Mouse (Mus musculus) kidney, adult 9 months (tissue): ENCODE measurements around the gene Parvb.
A peak's percentile ranks its signal among the peaks of the same experiment; 100 is the strongest.

Experiments used
- DNase-seq: peaks from one replicate; pipeline ENCODE4 v3.0.0; 2022

Parvb gene

DNA sequence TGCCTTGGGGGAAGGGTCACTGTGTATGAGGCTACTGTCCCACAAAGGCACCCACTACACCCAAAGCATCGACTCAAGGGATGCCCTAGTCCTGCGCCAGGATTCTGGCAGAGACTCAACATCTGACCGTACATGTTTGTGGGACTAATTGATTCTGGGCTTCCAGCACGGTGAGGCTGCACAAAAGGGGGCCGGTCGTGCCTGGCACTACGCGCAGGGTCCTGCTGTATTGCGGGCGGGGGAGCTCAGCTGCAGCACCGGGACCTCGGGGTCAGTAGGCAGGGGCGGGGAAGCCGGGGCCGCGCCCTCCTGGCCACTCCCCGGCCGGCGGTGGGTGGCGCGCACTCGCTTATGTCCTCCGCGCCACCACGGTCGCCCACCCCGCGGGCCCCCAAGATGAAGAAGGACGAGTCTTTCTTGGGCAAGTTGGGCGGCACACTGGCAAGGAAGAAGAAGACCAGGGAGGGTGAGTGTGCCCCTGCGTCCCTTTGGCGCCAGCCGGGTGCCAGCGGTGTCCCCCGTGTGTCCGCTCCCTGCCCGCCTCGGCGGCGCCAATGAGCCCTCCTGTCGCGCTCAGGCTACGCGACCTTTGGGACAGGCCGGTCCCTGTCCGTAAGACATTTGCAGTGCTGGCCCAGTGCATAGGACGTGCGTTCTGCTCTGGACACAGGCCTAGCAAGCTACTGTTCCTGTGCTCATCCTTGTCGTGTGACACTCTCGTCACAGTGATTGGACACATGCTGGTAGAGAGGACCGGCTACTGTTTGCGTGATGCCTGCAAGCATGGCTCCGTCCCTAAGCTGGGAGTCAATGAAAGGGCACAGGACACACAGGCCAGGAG, at the start of gene Parvb:
Gene Parvb (plus strand): TSS at position 323 of the 841 bp plus-strand sequence.
- DNase-seq, result peak; percentile 55

DNA sequence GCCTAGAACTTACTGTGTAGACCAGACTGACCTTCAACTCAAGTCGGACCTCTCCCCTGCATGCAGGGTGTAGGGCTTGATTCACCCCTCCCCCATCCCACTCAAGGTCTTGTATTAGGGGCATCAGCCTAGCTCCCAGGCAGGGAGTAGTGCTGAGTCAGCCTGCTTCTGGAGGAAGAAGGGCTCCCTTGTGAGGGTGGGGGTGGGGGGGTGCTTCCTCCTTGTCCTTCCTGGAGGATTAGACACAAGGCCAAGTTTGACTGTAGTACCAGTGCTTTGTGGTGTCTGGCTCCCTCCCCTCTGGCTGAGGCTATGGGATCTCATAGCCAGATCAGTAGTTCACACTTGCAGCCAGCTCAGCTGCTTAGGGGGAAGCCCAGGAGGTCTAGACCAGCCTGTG, 47.9 kb upstream of the Parvb start:
- DNase-seq, result no peak

DNA sequence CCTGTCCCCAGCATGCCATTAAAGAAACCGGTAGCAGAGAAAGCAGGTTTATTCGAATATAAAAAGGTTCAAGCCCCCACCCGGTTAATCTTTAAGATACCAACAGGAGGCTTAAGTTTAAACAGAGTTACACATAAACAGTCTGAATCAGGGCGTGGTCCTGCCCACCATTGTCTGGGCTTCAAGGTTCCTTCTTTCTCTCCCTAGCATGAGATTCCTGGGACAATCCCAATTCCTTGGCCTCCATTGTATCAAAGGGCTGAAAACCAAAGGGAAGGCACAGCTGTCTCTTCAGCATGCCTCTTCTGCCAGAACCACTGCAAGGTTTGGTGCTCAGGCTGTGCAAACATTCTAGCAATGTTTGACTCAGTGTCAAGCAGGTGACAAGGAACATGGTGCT, 45.6 kb upstream of the Parvb start:
- DNase-seq, result no peak

DNA sequence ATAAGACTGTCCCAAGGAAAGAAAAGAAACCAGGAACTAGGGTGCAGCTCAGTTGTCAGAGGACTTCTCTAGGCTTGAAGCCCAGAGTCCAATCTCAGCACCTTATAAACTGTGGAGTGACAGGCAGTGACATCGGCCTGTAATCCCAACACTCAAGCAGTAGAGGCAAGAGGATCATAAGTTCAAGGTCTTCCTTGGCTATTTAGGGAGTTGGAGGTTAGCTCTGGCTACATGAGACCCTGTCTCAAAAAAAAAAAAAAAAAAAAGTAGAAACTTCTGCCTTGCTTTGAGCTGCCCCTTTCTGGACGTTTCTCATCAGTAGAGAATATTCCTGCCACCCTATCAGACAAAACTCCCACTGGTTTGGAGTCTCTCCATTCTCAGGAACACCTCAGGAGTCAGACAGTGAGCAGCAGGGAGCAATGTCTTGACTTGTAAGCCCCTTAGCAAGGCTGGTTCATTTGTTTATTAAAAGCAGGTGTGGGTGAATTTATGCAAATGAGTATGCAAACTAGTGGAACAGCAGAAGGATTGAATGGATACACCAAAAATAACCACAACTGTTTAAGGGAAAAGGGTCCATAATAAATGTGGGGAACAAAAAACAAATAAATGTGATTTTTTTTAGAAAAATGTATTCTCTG, 42.8 kb upstream of the Parvb start:
- no peak for DNase-seq

DNA sequence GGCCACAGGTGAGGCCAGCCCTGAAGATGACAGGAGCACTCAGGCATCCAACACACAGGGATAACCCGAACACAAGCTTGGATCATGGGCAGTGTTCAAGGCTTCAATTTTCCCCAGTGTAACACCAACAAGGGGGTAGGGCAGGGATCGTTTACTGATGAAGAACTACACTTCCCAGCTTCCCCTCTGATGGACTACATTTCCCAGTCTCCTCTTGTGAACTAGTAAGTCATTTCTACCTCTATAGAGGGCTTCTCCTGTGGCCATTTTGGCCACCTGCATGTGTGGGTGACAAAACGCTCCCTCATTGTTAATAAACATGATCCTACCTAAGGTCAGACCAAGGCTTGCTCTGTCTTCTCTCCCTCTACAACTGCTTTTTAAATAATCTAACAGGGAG, 42.0 kb upstream of the Parvb start:
- DNase-seq, result peak; percentile 40

DNA sequence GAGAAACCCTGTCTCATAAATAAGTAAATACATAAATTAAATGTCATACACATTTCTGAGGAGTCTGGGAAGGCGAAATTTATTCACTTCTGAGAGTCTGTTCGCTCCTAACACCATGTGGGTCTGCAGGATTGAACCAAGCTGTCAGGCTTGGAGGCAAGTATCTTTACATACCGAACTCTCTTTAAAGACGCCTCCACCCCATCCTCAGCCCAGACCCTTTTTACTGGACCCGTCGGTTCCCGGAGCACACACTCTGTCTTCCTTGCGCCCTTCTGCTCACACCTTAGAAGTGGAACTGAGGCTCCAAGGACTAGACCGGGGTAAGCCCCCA, 40.2 kb upstream of the Parvb start:
- DNase-seq, result no peak

- peak; percentile 96 for DNase-seq
Measured at GRCm38 (mm10) chr15:84192058-84192791, 39.6 kb upstream of the Parvb start, which contains the start of gene Samm50. Gene Samm50, plus strand, starts transcription at chr15:84192241.

GRCm38 (mm10) chr15:84196486-84197165, 35.2 kb upstream of the Parvb start:
- DNase-seq, result no peak

GRCm38 (mm10) chr15:84207327-84207726, 24.5 kb upstream of the Parvb start:
- no peak for DNase-seq

DNA sequence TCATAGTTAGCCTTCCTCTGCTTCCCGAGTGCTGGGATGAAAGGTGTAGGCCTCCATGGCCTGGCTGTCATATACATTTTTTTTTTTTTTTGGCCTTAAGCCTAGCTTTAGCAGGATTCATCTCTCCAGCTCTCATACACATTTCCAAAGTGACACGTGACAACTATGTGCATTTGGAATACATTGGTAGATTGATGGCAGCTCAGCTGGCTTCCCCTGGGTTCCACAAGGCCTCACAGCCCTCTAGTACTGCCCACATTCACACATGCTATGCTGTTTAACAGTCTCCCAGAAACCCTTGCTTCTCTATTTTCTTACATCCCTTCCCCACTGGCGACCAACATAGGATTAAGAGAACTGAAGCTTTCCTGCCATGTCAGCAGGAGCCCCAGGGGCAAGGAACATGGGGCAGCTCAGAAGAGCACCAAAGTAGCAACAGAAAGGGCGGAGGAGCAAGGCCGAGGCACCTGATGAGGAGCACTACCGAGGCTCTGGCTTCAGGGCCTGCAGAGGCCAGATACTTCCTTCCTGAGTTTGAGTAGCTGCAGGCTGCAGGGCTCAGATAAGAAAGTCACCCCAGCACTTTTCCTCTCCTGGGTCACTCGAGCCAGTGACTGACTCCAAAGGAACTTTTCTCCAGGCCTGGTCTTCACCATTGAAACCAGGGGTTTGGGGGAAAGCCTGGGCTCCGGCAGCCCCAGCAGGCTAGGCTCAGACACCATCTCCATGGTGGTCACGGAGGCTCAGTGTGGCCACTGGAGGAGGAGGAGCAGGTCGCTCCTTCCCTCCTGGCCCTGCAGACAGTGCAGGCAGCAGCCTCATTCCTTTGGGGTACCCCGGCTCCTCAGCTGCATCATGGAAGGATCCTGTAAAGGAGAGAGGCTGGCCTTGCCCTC, 22.1 kb upstream of the Parvb start:
- no peak for DNase-seq

- no peak for DNase-seq
Measured at GRCm38 (mm10) chr15:84210461-84210860, 21.4 kb upstream of the Parvb start.

- no peak for DNase-seq
Measured at GRCm38 (mm10) chr15:84210941-84211340, 20.9 kb upstream of the Parvb start.

- no peak for DNase-seq
Measured at GRCm38 (mm10) chr15:84211564-84211963, 20.3 kb upstream of the Parvb start.

DNA sequence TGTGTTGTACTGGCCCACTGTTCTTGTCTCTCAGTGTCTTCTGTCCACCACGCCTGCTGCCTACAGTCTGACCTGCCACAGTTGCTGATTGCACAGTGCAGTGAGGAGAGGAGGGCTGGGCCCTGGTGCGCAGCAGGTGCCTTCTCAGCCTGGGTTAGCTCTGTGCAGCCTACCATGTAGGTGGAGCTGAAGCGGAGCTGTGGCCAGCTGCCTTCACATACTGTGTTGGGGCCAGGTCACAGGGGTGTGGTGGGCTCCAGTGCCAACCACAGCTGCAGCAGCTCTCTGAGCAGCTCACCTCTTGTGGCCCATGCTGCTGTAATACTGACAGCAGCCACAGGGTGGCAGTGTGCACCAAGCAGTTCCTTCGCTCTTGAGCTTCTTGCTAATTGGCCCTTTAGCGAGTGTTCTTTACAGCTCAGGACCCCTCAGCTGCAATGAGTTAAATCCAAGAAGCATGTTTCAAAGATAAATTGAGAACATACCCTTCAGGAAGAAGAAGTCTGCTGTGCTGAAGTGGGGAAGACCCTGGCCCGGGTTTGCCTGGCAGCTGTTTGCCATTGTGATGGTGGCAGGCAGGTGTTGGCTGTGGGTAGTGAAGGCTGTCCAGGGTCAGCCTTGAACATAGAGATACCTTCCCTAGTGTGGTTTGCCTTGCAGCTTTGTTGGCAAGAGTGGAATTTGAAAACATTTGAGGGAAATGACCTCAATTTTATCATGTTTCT, 19.6 kb upstream of the Parvb start:
- peak; percentile 85 for DNase-seq

- no peak for DNase-seq
Measured at GRCm38 (mm10) chr15:84212756-84213105, 19.1 kb upstream of the Parvb start.

GRCm38 (mm10) chr15:84213162-84213739, 18.6 kb upstream of the Parvb start:
- no peak for DNase-seq

DNA sequence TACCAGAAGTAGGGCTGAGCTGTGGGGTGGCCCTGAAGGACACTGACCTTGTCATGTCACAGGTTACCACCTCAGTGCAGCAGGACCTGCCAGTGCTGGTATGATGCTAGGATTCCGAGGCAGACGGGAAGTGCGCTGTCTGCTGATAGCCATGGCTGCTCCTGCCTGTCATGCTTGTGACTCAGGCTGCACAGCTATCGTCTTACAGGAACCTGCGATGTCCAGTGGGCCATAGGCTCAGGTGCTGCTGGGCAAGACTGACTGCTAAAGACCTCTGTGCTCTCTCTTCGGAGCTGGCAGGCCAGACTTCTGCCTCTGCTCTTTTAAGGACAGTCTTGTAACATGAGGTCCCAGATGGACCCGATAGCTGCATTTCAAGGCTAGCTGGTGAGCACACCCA, 17.4 kb upstream of the Parvb start:
- DNase-seq, result no peak

DNA sequence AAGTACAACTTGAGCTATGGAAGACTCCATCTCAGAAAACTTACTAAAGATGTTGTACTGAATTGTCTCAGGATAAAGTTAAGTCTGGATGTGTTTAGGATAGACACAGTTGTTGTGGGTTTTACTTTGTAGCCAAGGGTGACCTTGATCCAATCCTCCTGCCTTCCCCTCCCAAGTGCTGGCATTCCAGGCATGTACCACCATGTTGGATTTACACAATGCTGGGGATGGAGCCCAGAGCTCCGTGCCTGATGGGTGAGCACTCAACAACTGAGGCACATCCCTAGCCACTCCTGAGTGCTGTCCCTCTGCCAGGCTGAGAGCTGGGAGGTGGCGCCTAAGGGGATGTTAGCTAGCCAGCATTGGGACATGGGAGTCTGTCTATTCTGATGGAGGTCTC, 16.6 kb upstream of the Parvb start:
- DNase-seq, result no peak

GRCm38 (mm10) chr15:84216026-84216425, 15.8 kb upstream of the Parvb start:
- DNase-seq, result peak; percentile 57

- peak; percentile 81 for DNase-seq
Measured at GRCm38 (mm10) chr15:84216461-84217084, 15.3 kb upstream of the Parvb start.
